Mouse (Mus musculus) kidney, adult 11 months (tissue): ENCODE data around the gene Ipp.

Experiments
- DNase-seq: peaks from one replicate; pipeline ENCODE4 v3.0.0; 2022

The Ipp gene

DNA sequence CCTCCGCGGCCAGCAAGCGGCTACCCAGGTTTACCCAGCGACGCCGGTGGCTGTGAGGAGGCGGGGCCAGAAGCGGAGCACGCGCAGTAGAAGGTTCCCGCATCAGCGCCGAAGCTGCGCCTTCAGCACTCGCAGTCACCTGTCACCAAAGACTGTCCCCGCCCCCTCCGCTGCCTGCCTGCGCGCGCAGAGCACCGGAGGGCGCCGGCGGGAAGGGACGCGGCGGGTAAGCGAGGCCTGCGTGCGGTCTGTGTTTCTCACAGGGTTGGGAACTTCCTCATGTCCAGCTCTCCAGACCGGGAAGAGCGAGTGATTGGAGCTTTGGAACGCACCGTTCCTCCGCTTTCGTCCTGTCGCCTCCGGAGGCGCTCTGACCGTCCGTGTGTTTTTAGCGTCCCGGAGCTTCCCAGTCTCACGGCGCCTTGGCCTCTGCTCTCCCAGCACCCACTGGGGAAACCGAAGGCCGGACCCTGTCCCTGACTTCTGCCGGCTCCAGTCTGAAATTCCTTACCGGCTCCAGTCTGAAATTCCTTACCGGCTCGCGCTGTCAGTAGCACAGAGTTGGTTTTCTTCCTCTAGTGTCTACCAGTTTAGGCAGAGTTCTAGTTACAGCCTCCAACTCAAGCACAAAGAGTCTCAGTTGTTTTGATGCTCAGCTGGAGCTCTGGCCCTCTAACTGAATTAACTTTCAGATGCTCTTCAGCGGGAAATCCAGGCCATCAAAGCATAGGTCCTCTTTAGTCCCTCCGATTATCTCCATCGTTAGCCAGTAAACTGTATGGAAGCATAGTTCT is at the start of gene Ipp:
Ipp (plus strand) TSS at position 125 of the 794 bp plus-strand sequence.
- DNase-seq, result peak; percentile 95

DNA sequence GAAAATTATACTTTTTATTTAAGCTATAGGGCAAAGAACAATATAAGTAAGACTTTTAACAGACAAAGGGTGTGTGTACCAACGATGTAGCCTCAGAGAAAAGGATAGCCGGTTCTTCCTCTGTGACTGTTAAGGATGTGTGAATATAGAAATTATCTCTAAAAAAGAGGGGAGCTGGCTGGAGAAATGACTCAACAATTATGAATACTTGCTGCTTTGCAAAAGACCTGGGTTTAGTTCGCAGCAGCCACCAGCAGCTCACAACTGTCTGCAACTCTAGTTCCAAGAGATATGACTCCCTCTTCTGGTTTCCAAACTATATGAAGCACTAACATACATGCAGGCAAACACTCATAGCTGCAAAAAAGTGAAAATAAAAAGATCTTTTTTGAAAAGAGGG is 45.4 kb upstream of the Ipp start:
- no peak for DNase-seq

DNA sequence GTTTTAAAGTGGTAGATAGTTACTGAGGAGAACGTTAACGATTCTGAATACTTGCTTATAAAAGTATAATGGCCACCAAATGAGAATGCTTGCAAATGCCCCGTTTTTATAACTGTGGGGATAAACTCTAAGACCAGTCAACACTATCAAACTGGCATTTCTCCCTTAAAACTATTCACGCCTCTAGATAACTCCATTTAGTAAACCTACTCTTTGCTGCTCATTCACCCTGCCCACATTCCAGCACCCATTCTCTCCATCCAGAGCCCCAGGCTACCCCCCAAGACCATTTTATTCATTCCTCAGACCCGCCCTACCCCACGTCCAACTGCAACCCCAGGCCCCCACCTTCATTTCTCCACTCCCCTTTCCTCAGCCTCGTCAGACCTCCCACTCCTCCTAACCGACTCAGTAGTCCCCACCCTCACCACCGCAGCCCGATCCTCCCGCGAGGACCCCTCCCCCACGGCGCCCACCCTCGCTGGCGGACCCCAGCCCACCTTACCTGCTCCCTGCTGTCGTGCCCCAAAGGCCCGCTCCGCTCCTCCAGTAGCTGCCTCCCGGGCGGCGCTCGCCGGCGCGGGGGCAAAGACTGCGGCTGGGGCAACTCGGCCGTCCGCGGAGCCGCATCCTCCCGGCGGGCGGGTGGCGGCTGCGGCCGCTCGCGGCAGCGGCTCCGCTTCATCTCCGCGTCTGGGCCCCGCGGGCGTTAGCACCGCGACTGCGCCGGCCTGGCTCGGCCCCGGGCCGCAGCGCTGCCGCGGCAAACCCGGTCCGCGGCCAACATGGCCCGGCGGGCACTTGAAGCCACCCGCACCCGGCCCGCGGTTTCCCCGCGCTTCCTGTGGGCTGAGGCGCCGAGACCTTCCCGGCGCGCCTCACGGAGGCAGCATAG is 43.9 kb upstream of the Ipp start:
- peak; percentile 9 for DNase-seq

DNA sequence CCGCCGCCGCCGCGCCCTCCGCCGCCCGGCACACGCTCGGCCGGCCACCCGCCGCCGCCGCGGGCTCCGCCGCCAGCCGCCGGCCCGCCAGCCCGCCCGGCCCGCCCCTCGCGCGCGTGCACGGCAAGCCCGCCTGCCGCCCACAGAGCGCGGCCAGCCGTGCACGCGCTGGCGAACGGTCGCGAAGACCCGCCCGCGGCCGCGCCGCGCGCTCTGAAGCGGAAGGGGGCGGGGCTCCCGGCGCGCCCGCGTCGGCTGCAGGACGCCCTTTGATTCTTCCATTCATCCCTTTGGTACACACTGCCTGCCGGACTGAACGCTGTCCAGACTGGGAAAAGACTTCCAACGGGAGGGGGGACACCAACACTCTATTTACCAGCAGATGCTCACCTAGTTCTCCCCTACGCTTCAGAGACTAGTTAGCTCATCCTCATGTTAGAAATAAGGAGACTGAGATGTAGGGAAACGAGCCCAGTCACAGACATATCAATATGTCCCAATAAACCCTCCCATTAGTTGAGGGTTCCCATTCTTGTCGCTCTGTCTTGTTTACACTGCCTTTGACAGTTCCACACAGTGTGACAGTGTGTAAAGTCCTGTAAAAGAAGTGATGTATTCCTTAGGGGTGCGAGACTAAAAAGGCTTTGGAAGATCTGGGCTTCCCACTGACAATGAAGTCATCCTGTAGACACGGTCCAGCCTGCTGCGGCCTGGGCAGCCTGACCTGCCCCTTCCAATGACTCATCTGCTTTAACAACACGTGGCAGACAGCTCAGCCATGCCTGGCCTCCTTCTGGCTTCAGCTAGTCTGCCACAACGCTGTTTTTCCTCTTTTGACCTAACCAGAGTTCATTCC is 43.0 kb upstream of the Ipp start, which contains the start of gene Mast2:
Mast2 (minus strand) TSS at position 58 of the 856 bp plus-strand sequence.
- DNase-seq, result peak; percentile 83

DNA sequence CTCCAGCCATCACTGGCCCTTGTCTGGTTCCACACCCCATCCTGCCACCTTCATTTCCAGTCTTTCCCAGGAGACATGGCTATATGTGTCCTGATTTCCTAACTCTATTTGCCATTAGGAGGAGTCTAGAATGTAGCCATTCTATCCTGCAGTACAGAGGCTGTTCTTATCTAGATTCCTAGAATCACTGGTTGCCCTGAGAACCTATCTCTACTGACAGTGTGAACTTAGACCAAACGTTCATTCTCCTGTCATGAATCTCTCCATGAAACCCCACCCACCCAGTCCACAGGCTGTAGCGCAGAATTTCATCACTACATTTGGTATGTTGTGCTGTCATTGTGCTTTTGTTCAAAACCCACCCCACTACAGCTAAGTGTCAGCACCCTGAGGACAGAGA is 26.0 kb upstream of the Ipp start:
- DNase-seq, result no peak

DNA sequence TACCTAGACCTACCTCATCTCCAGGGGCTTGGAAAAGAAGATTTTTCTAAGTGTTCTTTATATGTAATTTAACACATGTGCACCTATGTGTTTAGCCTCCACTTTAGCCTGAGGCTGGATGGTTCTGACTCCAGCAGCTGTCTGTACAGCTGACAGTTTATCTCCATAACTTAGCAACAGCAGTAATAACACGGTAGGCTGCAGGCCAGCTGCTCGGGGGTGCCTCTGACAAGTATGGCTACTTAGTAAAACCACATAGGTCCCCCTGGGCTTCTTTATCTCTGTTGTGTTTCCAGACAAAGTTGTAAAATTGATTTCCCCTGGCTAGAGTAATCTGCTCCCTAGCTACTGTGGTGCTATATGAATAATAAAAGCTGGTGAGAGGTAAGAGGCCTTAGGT is 23.9 kb upstream of the Ipp start:
- DNase-seq, result no peak

DNA sequence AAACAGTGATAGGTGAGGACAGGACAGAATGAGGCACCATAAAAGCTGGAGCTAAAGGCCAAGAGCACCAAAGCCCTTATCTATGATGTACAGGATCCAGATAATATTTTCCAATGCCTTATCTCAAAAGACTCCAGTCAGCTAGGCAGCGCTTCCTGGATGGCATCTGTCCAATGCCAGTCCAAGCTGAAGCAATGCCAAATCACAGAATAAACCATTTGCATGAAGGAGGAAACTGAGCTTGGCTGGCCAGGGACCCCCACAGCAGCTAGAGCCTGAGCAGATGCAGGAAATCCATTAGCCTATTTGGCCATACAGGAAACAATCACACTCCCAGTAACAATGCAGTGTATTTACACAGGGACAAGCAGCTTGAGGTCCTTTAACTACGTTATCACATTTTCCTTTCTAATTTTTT is 16.2 kb upstream of the Ipp start:
- DNase-seq, result peak; percentile 26

DNA sequence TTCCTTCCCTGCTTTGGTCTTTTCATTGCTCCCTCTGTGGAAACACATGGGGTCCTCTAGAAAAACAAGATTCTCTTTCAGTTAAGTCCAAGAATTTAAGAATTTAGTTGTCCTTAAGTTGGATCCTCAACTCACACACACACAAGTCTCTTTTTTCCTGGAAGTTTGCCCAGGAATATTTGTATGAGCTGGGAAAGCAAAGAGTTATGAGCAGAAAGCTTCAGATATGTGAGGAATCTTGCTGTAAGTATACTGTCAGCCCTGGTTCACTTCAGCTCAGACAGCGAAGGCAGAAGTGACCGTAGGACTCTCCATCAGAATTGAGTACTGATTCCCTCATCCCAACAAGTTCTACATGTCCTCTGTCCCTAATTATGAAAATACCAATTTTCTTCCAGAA is 15.5 kb upstream of the Ipp start:
- no peak for DNase-seq

DNA sequence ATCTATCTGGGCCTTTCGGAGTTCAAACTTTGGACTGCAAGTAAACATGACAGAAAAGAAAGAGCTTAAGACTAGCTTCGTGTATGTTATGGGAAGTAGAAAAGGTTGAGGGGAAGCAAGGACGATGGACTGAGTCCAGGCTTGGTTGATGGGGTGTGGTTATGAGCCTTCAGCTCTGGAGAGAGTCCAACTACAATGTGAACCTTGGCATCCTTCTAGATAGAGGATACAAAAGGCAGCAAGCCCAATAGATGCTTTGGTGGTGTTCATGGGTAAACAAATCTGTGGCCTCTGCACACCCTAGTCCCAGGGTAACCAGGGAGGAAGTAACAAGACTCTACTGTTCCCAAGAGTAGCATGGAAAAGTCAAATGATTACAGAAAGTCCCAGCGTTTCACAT is 14.9 kb upstream of the Ipp start:
- no peak for DNase-seq

DNA sequence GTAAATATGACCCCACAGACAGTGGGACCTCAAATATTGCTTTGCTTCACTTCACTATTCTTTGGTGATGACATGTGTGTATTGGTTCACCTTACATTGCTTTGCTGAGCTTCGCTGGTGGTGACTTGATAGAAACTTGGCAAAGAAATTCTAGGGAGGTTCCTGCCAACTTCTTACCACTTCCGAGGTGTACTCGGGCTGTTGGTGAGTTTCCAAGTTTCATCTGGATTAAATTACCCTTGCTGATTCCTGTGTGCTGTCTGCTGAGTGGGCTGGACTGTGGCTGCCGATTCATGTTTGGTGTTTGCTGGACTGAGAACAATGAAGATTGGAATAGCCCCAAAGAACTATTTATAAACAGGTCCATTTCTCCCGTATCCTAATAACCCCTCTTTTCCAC is 13.7 kb upstream of the Ipp start:
- no peak for DNase-seq

DNA sequence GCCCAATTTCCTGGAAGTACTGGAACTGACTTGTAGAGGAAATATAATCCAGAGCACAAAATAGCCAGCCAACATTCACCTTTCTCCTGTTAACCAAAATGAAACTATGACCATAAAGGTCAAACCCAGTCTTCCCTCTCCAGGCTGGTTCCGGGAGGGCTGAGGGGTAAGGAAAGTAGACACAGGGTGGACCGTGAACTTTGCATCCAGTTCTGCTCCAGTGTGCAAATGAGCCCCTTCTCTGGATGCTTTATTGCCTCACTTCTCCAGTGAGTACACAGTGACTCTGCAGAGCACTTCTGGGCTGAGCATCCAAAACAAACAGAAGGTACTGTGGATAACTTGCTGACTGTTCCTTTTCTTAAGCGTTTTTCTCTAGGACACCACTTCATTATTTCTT is 7.4 kb upstream of the Ipp start:
- DNase-seq, result peak; percentile 58

DNA sequence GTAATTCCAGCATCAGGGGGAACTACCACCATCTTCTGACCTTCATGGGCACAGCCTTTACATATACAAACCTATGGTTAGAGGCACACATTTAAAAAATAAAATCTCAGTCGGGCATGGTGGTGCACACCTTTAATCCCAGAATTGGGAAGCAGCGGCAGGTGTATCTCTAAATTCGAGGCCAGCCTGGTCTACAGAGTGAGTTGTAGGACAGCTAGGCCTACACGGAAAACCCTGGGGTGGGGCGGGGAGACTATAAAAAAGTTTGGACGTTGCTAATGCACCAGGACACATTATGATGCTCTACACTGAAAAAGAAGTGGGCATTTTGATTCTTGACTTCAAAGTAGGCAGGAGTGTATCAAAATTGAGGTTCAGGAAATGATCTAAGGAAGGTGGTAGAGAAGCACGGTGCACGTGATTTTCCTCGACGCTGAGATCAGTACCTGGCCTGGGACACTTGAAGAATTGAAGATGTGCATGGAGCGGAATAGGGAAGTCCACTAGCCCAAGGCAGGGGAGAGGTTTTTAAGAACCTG is 394 bp upstream of the Ipp start:
- no peak for DNase-seq

DNA sequence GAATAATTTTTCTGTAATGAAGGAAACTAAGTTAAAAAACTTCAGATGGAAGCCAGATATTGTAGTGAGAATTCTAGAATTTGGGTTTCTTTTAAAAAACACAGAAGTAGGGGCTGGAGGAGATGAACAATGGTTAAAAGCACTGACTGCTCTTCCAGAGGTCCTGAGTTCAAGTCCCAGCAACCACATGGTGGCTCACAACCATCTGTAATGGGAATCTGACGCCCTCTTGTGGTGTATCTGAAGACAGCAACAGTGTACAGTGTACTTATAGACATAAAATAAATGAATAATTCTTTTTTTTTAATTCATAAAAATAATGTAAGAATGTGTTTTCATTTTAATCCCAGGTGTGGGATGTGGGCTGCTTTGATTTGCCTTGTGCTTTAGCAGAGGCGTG is 23.8 kb downstream of the Ipp start:
- no peak for DNase-seq

DNA sequence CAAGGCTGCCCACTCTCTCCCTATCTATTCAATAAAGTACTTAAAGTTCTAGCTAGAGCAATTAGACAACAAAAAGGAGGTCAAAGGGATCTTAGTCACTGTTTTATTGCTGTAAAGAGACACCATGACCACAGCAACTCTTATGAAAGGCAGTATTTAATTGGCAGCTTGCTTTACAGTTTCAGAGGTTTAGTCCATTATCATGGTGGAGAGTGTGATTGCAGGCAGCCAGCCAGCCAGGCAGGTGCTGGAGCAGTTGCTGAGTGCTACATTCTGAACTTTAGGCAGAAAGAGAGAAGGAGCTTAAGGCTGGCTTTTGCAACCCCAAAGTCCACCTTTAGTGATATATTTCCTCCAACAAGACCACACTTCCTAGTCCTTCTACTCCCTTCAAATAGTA is 29.0 kb downstream of the Ipp start:
- no peak for DNase-seq

DNA sequence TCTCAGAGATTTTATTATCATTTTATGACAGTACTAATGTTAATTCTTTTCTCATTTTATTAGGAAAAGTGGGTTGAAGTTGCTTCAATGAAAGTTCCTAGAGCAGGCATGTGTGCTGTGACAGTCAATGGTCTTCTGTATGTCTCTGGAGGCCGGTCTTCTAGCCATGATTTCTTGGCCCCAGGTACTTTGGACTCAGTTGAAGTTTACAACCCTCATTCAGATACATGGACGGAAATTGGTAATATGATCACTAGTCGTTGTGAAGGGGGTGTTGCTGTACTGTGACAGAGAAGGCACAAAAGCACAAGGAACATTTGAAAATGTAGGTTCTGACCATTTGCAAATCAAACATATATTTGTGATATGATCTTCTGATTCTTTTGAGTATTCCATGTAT is 30.4 kb downstream of the Ipp start:
- DNase-seq, result no peak

DNA sequence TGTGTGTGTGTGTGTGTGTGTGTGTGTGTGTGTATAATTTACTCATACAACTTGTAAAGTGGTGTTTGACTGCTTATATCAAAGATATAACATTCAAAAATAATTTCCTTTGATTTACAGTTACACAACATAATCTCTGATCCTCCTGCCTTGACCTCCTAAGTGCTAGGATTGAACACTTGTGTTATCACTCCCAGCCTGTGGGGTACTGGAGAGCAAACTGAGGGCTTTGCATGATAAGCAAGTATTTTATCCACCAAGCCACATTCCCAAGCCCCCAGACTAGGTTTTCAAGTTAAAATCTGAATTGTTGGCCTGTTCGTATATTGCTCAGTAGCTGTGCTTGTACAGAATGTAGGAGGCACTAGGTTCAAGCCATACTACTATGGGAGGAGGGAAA is 43.1 kb downstream of the Ipp start:
- DNase-seq, result no peak

DNA sequence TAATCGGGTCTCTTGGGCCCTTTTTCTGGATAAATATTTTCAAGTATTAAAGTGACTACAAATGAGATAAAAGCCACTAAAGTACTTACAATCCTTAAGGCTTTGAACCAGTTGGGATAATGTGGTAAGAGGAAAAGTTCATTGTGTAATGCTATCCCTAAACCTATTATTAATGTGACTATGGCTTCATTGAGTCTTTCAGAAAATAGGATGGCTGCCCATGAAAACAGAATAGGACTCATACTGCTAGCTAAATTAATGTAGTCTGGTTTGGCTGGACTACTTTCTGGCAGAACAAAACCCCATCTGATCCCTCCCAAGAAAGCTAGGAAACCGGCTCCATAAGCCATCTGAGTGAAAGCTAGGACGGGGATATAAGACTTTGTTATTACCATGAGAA is 45.7 kb downstream of the Ipp start:
- no peak for DNase-seq

DNA sequence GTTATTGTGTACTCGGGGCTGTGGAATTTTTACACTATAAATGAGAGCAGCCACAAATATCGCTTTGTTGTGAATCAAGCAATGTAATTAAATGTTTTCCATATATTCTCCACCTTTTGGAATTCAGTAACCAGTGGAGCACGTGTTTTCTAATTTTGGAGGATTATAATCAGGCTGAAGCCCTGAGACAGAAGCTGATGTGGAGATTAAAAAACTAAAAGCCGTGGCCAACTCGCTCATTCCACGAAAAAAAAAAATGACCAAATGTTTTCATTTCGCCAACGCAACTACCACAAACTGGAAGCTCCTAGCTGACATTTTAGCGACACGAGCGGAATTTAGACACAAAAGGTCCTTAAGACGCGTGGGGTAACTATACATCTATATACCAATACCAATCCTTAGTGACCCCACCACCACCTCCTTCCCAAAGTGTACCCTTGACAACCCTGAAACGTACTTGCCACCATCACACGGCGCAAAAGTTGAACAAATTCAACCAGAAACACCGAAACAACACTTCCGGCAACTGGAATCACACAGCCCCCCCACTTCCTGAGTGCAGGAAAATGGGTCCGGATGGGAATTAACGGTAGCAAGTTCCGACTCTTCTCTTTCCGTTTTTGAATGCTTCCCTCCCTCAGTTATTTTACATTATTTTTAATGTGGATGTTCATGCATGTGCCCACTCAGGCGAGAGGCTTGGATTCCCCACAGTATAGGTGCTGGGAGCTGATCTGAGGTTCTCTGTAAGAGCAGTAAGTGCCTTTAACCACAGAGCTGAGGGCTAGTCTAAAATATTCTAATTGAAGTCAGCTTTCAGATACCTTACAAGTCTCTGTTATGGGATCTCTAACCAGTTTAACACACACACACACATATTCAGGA is 48.3 kb downstream of the Ipp start, which contains the start of gene Tmem69:
Tmem69 (minus strand) TSS at position 524 of the 888 bp plus-strand sequence.
- peak; percentile 74 for DNase-seq

DNA sequence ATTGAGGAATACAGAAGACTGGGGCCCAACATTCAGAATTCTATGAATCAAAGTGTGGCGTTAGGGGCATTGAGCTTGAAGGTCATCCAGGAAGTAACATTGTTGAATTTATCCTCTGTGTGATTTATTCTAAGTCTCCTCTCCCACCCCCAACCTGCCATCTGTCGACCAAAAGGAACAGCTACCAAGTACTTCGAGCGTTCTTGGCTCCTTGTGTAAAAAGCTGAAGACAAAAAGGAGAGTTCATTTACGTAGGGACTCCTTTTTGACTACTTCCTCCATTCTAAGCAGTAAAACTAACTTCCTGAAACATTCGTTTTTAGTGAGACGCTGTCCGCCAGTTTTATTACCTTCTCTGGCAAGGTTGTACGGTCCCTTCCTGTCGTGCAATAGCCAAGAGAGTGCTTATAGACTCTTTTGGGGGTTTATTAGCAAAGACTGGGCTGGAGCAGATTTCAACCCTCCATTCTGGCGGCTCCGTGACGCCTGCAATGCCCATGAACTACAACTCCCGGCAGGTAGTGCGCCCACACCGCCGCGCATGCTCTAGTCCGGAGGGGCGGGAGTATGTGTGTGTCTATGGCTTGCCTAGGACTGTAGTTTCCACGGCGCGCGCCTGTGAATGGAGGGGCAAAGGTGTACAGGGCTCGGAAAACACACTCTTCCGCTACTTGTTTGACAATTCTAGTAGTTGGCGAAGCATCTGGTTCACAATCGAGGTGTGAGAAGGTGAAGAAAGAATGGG is 49.4 kb downstream of the Ipp start:
- peak; percentile 95 for DNase-seq

DNA sequence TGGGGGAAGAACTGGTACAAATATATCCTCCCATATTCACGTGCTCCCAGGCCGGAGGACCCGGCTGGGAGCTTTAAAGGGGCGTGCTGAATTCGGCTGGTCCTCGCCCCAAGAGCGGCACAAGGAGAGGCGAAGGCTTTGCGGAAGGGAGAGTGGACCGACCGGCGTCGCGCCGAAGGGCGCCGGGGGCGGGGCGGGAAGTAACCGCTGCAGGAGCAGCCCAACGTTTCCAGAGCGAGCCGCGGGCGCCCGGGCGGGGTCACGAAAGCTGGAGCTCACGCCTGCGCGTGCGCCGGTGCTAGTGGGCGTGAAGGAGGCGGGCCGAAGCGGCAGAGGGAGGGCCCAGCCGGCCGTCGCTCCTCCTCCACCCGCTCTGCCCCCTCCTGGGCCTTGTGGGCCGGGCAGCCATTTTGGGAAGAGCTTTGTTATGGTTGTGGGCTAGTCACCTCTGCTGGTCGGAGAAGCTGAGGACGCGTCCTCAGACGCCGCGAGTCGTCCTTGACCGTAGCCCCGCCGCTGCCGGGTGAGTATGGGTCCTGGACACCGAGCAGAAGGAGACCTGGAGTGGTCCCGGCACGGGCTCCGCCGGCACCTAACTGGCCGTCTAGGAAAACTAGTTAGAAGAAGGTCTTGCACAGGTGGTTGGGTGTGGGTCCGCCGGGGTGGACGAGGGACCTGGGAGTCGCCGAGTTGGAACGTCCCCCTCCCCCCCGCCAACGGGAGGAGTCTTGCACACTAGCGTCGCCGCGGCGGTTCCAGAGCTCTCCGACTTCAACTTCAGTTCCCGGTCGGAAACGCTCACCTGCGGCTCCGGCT is 50.2 kb downstream of the Ipp start, which contains the start of gene Gpbp1l1:
Gpbp1l1 (plus strand) TSS at position 353 of the 816 bp plus-strand sequence.
- peak; percentile 97 for DNase-seq
